Mouse (Mus musculus): ENCODE results near the gene Arf1.

DNA sequence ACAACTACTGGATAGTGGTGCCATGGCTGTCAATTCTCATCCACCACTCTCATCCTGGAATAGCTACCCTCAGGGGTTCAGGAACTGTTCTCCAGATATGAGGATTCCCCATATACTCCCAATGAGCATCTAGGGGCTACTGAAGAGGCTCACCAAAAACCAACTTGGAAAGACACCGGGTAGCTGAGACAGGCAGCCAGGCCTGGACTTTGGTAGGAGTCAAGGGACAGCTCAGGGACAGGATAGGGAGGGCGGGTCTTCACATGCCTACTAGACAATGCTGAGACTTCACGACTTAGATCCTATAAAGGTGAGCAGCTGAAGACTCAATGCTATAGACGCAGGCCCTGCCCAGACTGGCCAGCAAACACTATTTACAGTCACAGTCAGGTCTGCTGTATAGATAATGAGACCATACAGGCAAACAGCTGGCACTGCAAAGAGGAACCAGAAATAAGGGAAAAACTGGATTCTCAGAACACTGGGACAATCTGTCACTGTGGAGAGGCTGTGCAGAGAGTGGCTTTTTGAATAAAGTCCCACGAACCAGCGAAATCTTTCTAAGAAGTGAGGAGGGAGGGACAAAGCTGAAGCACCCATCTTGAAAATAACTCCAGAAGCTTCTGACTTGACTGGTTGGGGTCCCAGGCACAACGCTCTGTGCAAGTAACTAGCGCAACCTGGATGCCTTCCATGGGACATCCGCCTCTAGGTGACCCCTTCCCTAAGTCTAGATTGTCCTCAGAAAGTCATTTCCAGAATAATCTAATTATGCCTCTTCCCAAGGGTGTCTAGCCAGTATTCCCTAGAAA is 65.4 kb downstream of the Arf1 start:
- TF ChIP-seq ZC3H11A (IDR thresholded peaks at IDR 0.05; ENCODE audit: borderline replicate concordance, low read depth, low read length) (no peak), ZNF384 (IDR thresholded peaks at IDR 0.05; ENCODE audit: low read depth, low read length) (no peak)
